Mouse (Mus musculus): ENCODE measurements around the gene Mrpl20.
A peak's percentile ranks its signal among the peaks of the same experiment; 100 is the strongest.

Mrpl20 gene

GRCm38 (mm10) chr4:155831831-155832230 lies 29.2 kb downstream of the Mrpl20 start:
- DNase-seq (ENCODE audit: low spot score), result no peak

GRCm38 (mm10) chr4:155832321-155832720 lies 29.6 kb downstream of the Mrpl20 start:
- no peak for DNase-seq (ENCODE audit: low spot score)

- no peak for DNase-seq (ENCODE audit: low spot score)
These were observed 30.6 kb downstream of the Mrpl20 start for GRCm38 (mm10) chr4:155833234-155833633.

- peak; percentile 74 for DNase-seq (ENCODE audit: low spot score)
These were observed 31.2 kb downstream of the Mrpl20 start for GRCm38 (mm10) chr4:155833836-155834235.

GRCm38 (mm10) chr4:155837404-155838010 lies 34.8 kb downstream of the Mrpl20 start:
- DNase-seq (ENCODE audit: low spot score), result no peak

GRCm38 (mm10) chr4:155838187-155839153 lies 35.8 kb downstream of the Mrpl20 start:
- no peak for DNase-seq (ENCODE audit: low spot score)

- peak; percentile 93 for DNase-seq (ENCODE audit: low spot score)
These were observed 36.8 kb downstream of the Mrpl20 start, which contains the start of gene Mxra8 for GRCm38 (mm10) chr4:155839483-155839910. Gene Mxra8 (plus strand): TSS chr4:155839680.

- peak; percentile 12 for DNase-seq (ENCODE audit: low spot score)
These were observed 37.7 kb downstream of the Mrpl20 start for GRCm38 (mm10) chr4:155840076-155841002.

- DNase-seq (ENCODE audit: low spot score), result peak; percentile 71
These were observed 38.4 kb downstream of the Mrpl20 start for GRCm38 (mm10) chr4:155841003-155841454.

GRCm38 (mm10) chr4:155841651-155842270 lies 39.1 kb downstream of the Mrpl20 start:
- peak; percentile 21 for DNase-seq (ENCODE audit: low spot score)

- no peak for DNase-seq (ENCODE audit: low spot score)
These were observed 40.6 kb downstream of the Mrpl20 start for GRCm38 (mm10) chr4:155843231-155843630.

- DNase-seq (ENCODE audit: low spot score), result peak; percentile 84
These were observed 44.3 kb downstream of the Mrpl20 start, which contains the start of gene Dvl1 for GRCm38 (mm10) chr4:155846871-155847578. Gene Dvl1 (plus strand): TSS chr4:155847402.

GRCm38 (mm10) chr4:155847591-155848352 lies 45.1 kb downstream of the Mrpl20 start:
- DNase-seq (ENCODE audit: low spot score), result peak; percentile 63

GRCm38 (mm10) chr4:155848434-155849095 lies 45.9 kb downstream of the Mrpl20 start:
- DNase-seq (ENCODE audit: low spot score), result peak; percentile 45

- no peak for DNase-seq (ENCODE audit: low spot score)
These were observed 46.7 kb downstream of the Mrpl20 start for GRCm38 (mm10) chr4:155849391-155849790.

GRCm38 (mm10) chr4:155849792-155850451 lies 47.2 kb downstream of the Mrpl20 start:
- no peak for DNase-seq (ENCODE audit: low spot score)

GRCm38 (mm10) chr4:155851368-155851767 lies 48.7 kb downstream of the Mrpl20 start:
- DNase-seq (ENCODE audit: low spot score), result no peak

GRCm38 (mm10) chr4:155851951-155852411 lies 49.3 kb downstream of the Mrpl20 start:
- DNase-seq (ENCODE audit: low spot score), result no peak

GRCm38 (mm10) chr4:155853421-155853820 lies 50.7 kb downstream of the Mrpl20 start:
- no peak for DNase-seq (ENCODE audit: low spot score)

Data from embryo, embryonic 10 days (tissue).